Mouse (Mus musculus) megakaryocyte progenitor cell, adult 5-6 weeks (primary cell): ENCODE measurements around the gene Rnf144a. TPM values are rescaled to one million over a fixed set of nuclear protein-coding genes. Genes with fewer than 3 reads are reported as not detected.
"Not testable (repeated sequence)": the region's sequence is repeated elsewhere in the genome, so short reads cannot be mapped to it uniquely, and the experiment has no call there.

Experiments used
- ATAC-seq: replicated peaks from 2 replicates; pipeline ENCODE4 v1.8.0; 2016; ENCODE audit warnings: mild to moderate bottlenecking, moderate TSS enrichment, inconsistent platforms; ENCODE audit not compliant: poor library complexity
- total RNA-seq, 2 experiments: library from RNA; stranded (forward) in 1 of 2; stranded (reverse) in 1 of 2; fragments of 157-497, 149-512 nt in 1 of 2; fragments of 200-1000 nt in 1 of 2; gene quantifications; 2 replicates each; pipeline versions ENCODE4 v1.2.3 to v1.2.4; 2015 to 2017

The Rnf144a gene
- total RNA-seq (2015): 17.4 and 19.1 TPM in 2 replicates
- 15.1 and 16.8 TPM in 2 replicates for total RNA-seq (2017)

- peak; percentile 83 for ATAC-seq
Measured at GRCm38 (mm10) chr12:26415104-26415771, at the start of gene Rnf144a. Rnf144a (minus strand) TSS chr12:26415254.

GRCm38 (mm10) chr12:26460091-26460490, 45.0 kb upstream of the Rnf144a start:
- peak; percentile 83 for ATAC-seq

GRCm38 (mm10) chr12:26456028-26456698, 41.1 kb upstream of the Rnf144a start, which contains the start of gene Rsad2:
Rsad2 (minus strand) TSS chr12:26456452.
- peak; percentile 81 for ATAC-seq

GRCm38 (mm10) chr12:26454682-26455081, 39.6 kb upstream of the Rnf144a start:
- ATAC-seq: no peak

GRCm38 (mm10) chr12:26452951-26453350, 37.9 kb upstream of the Rnf144a start:
- peak; percentile 32 for ATAC-seq

- ATAC-seq: peak; percentile 41
Measured at GRCm38 (mm10) chr12:26451150-26451549, 36.1 kb upstream of the Rnf144a start.

- peak; percentile 81 for ATAC-seq
Measured at GRCm38 (mm10) chr12:26449483-26449882, 34.4 kb upstream of the Rnf144a start.

GRCm38 (mm10) chr12:26446377-26447045, 31.5 kb upstream of the Rnf144a start:
- ATAC-seq: no peak

GRCm38 (mm10) chr12:26444511-26444910, 29.5 kb upstream of the Rnf144a start:
- ATAC-seq: no peak

GRCm38 (mm10) chr12:26444054-26444453, 29.0 kb upstream of the Rnf144a start:
- ATAC-seq: peak; percentile 69

GRCm38 (mm10) chr12:26439366-26439765, 24.3 kb upstream of the Rnf144a start:
- peak; percentile 80 for ATAC-seq

- no peak for ATAC-seq
Measured at GRCm38 (mm10) chr12:26437950-26438349, 22.9 kb upstream of the Rnf144a start.

GRCm38 (mm10) chr12:26436334-26436733, 21.3 kb upstream of the Rnf144a start:
- no peak for ATAC-seq

- ATAC-seq: not testable (repeated sequence)
Measured at GRCm38 (mm10) chr12:26428771-26429170, 13.7 kb upstream of the Rnf144a start.

GRCm38 (mm10) chr12:26424841-26425240, 9.8 kb upstream of the Rnf144a start:
- ATAC-seq: peak; percentile 65

GRCm38 (mm10) chr12:26418322-26418721, 3.3 kb upstream of the Rnf144a start:
- ATAC-seq: peak; percentile 63

GRCm38 (mm10) chr12:26416636-26417295, 1.7 kb upstream of the Rnf144a start:
- no peak for ATAC-seq

GRCm38 (mm10) chr12:26414451-26415103, 477 bp downstream of the Rnf144a start:
- peak; percentile 12 for ATAC-seq

GRCm38 (mm10) chr12:26413961-26414411, 1.1 kb downstream of the Rnf144a start:
- ATAC-seq: no peak

- ATAC-seq: no peak
Measured at GRCm38 (mm10) chr12:26412802-26413201, 2.3 kb downstream of the Rnf144a start.
